In genomic region chr8:121377680-121378079, GRCm38 (mm10) we compare ENCODE assay signal across 8 mouse cellular contexts.
DNase-seq lines count a peak whose midpoint lies in the region; ATAC-seq and TF ChIP-seq lines count a peak whose summit lies in the region.

No protein-coding gene starts in this region.

- no peaks in the 10 kb centered on the region for H3K4me1 ChIP-seq in liver, postnatal 0 days (ENCODE audit: insufficient read depth)
- H3K4me1 ChIP-seq in embryonic facial prominence, embryonic 14.5 days (ENCODE audit: control insufficient read depth, insufficient read depth, low read length): peaks cover 19% of the 10 kb centered on the region
- peaks cover 20% of the 10 kb centered on the region for H3K4me1 ChIP-seq in neural tube, embryonic 13.5 days (replicated peaks)

- DNase-seq in liver: peak; percentile 42
- DNase-seq in liver, postnatal 0 days: no peak
- peak; percentile 53 for DNase-seq in embryonic facial prominence, embryonic 14.5 days (ENCODE audit: low spot score)
- DNase-seq in kidney, postnatal 10 days: peak; percentile 64
- no peak for DNase-seq in urinary bladder, postnatal 36 days (ENCODE audit: low spot score in 2 of 2)
- DNase-seq in left cerebral cortex, adult 11 months (ENCODE audit: low spot score): no peak
- DNase-seq in cerebellum, postnatal 10 days: no peak

- no peak overlapping the region for H3K4me2 ChIP-seq in liver, postnatal 0 days (ENCODE audit: low read depth, low read length)
- H3K4me2 ChIP-seq in embryonic facial prominence, embryonic 14.5 days (ENCODE audit: low read depth, low read length): no peak overlapping the region
- H3K4me2 ChIP-seq in neural tube, embryonic 13.5 days: no peak overlapping the region

- WGBS in liver, postnatal 0 days (ENCODE audit: insufficient replicate concordance): 29% methylated on average over 10 of the region's 10 CpGs
- 7% methylated on average over 10 of the region's 10 CpGs for WGBS in embryonic facial prominence, embryonic 14.5 days
- whole genome bisulfite sequencing in neural tube, embryonic 13.5 days: 5% methylated on average over 10 of the region's 10 CpGs

- no peak overlapping the region for H3K9ac ChIP-seq in liver, postnatal 0 days (replicated peaks)
- no peak overlapping the region for H3K9ac ChIP-seq in embryonic facial prominence, embryonic 14.5 days (ENCODE audit: low read depth, low read length)
- 0 out of 2 replicates have a peak overlapping the region, but pooled peaks have one; percentile 41 for H3K9ac ChIP-seq in neural tube, embryonic 13.5 days

- H3K27ac ChIP-seq in liver, postnatal 0 days (ENCODE audit: low read depth): no peak overlapping the region
- no peak overlapping the region for H3K27ac ChIP-seq in embryonic facial prominence, embryonic 14.5 days (replicated peaks; ENCODE audit: low read depth, low read length)
- H3K27ac ChIP-seq in neural tube, embryonic 13.5 days (replicated peaks): no peak overlapping the region; the same call in 1 of the 2 replicates

- TF ChIP-seq CTCF in liver, postnatal 0 days (IDR thresholded peaks at IDR 0.05; ENCODE audit: low read depth): no peak

- no peak overlapping the region for H3K4me3 ChIP-seq in liver, postnatal 0 days (ENCODE audit: low read depth, low read length)
- H3K4me3 ChIP-seq in embryonic facial prominence, embryonic 14.5 days (ENCODE audit: low read depth, low read length): no peak overlapping the region
- H3K4me3 ChIP-seq in neural tube, embryonic 13.5 days: no peak overlapping the region

- H3K36me3 ChIP-seq in liver, postnatal 0 days (replicated peaks; ENCODE audit: insufficient read depth, low read length): no peaks in the 10 kb centered on the region
- H3K36me3 ChIP-seq in embryonic facial prominence, embryonic 14.5 days (ENCODE audit: control insufficient read depth, insufficient read depth, low read length): no peaks in the 10 kb centered on the region
- H3K36me3 ChIP-seq in neural tube, embryonic 13.5 days: no peaks in the 10 kb centered on the region

- ATAC-seq in liver, postnatal 0 days: no peak
- no peak for ATAC-seq in embryonic facial prominence, embryonic 14.5 days (ENCODE audit: low read depth)
- ATAC-seq in neural tube, embryonic 13.5 days (ENCODE audit: low read depth): no peak

- no peaks in the 10 kb centered on the region for H3K9me3 ChIP-seq in liver, postnatal 0 days (ENCODE audit: low read length)
- H3K9me3 ChIP-seq in embryonic facial prominence, embryonic 14.5 days (ENCODE audit: control insufficient read depth, low read length): no peaks in the 10 kb centered on the region
- H3K9me3 ChIP-seq in neural tube, embryonic 13.5 days: no peaks in the 10 kb centered on the region

- no peak for TF ChIP-seq EP300 in liver, postnatal 0 days (IDR thresholded peaks at IDR 0.05; ENCODE audit: low read depth)

- H3K27me3 ChIP-seq in liver, postnatal 0 days (ENCODE audit: insufficient read depth, low read length): no peaks in the 10 kb centered on the region
- 0 out of 2 replicates have a peak, but pooled peaks cover 18% of the 10 kb centered on the region for H3K27me3 ChIP-seq in embryonic facial prominence, embryonic 14.5 days (replicated peaks; ENCODE audit: control insufficient read depth, insufficient read depth, low read length)
- H3K27me3 ChIP-seq in neural tube, embryonic 13.5 days: 0 out of 2 replicates have a peak, but pooled peaks cover 4% of the 10 kb centered on the region

Comparison
In these comparisons a context has a peak if more than half of its experiments do, and no peak if none do; other contexts are left out.
1. DNase-seq: peak in liver (single experiment), embryonic facial prominence, embryonic 14.5 days (single experiment) and kidney, postnatal 10 days (single experiment); none in liver, postnatal 0 days (single experiment), urinary bladder, postnatal 36 days (0 of 2), left cerebral cortex, adult 11 months (single experiment) and cerebellum, postnatal 10 days (0 of 2).